10 mouse cellular contexts compared by ENCODE assay signal in the genomic region with DNA sequence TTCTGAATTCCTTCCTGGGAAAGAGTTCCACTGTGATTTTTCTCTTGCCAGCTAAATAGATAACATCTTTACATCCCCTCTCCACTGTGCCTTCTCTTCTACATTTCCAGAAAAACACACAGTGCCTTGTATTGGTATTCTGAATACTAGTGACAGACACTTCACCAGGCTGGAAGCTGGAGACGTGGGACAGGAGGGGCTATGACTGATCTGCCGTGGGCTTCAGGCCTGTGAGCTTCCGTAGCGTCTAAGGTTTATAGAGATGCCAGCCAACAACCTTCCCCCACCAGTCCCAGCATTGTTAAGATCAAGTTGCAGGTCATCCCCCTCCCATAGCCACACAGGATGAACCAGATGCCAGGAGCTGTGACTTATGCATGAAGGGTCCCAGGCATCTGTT.
A peak's percentile ranks its signal among the peaks of the same experiment; 100 is the strongest.
DNase-seq lines count a peak whose midpoint lies in the region; ATAC-seq and TF ChIP-seq lines count a peak whose summit lies in the region.
"Had no signal": no experiment of that assay in that cellular context is flagged by ENCODE, and none has a peak within 500 bp of the region (broad histone marks: within the 10 kb centered on the region; RNA-seq: fewer than 3 reads in every experiment).

No protein-coding gene starts in this region.

- H3K27ac ChIP-seq in forebrain, postnatal 0 days (ENCODE audit: low read depth, low read length), result peak overlapping the region; percentile 45
- peak overlapping the region; percentile 1; the same call in 1 of the 2 replicates for H3K27ac ChIP-seq in midbrain, embryonic 12.5 days (replicated peaks)
- H3K27ac ChIP-seq in heart, embryonic 12.5 days (ENCODE audit: poor library complexity, severe bottlenecking), result no peak overlapping the region

- H3K9me3 ChIP-seq in forebrain, postnatal 0 days (ENCODE audit: low read length), result no peaks in the 10 kb centered on the region
- no peaks in the 10 kb centered on the region for H3K9me3 ChIP-seq in midbrain, embryonic 12.5 days
- H3K9me3 ChIP-seq in heart, embryonic 12.5 days (replicated peaks), result 0 out of 2 replicates have a peak, but pooled peaks cover 7% of the 10 kb centered on the region

- WGBS in forebrain, postnatal 0 days, result 19% methylated on average over 4 of the region's 4 CpGs
- WGBS in midbrain, embryonic 12.5 days, result 31% methylated on average over 4 of the region's 4 CpGs
- whole genome bisulfite sequencing in heart, embryonic 12.5 days, result 47% methylated on average over 4 of the region's 4 CpGs

- H3K9ac ChIP-seq in forebrain, postnatal 0 days, result no peak overlapping the region
- no peak overlapping the region for H3K9ac ChIP-seq in midbrain, embryonic 12.5 days (replicated peaks)
- no peak overlapping the region for H3K9ac ChIP-seq in heart, embryonic 12.5 days

- no peaks in the 10 kb centered on the region for H3K4me1 ChIP-seq in forebrain, postnatal 0 days (ENCODE audit: insufficient read depth)
- H3K4me1 ChIP-seq in midbrain, embryonic 12.5 days, result peaks cover 11% of the 10 kb centered on the region
- H3K4me1 ChIP-seq in heart, embryonic 12.5 days (replicated peaks), result no peaks in the 10 kb centered on the region

- no peaks in the 10 kb centered on the region for H3K27me3 ChIP-seq in forebrain, postnatal 0 days (ENCODE audit: insufficient read depth, low read length)
- H3K27me3 ChIP-seq in midbrain, embryonic 12.5 days, result no peaks in the 10 kb centered on the region
- H3K27me3 ChIP-seq in heart, embryonic 12.5 days (replicated peaks), result no peaks in the 10 kb centered on the region

- ATAC-seq in forebrain, postnatal 0 days, result peak; percentile 65
- ATAC-seq in midbrain, embryonic 12.5 days (ENCODE audit: low FRiP score, low read depth), result 0 out of 2 replicates have a peak, but pooled peaks have one; percentile 27
- ATAC-seq in heart, embryonic 12.5 days (ENCODE audit: insufficient number of reproducible peaks, low FRiP score), result no peak

- no peak overlapping the region for H3K4me2 ChIP-seq in forebrain, postnatal 0 days (ENCODE audit: low read depth)
- peak overlapping the region; percentile 25 for H3K4me2 ChIP-seq in midbrain, embryonic 12.5 days (replicated peaks)
- H3K4me2 ChIP-seq in heart, embryonic 12.5 days, result no peak overlapping the region

- DNase-seq in embryo, embryonic 10 days (ENCODE audit: low spot score), result peak; percentile 27
- peak; percentile 24 for DNase-seq in embryo, embryonic 9.5 days (ENCODE audit: extremely low spot score)
- no peak for DNase-seq in forebrain, postnatal 0 days
- DNase-seq in lung, postnatal 10 days, result no peak
- DNase-seq in ovary, postnatal 14 days (ENCODE audit: low spot score), result no peak
- DNase-seq: kidney, postnatal 36 days; lung, adult 18-20 months; thymus, postnatal 36 days had no signal

- no peaks in the 10 kb centered on the region for H3K36me3 ChIP-seq in forebrain, postnatal 0 days (ENCODE audit: insufficient read depth)
- no peaks in the 10 kb centered on the region for H3K36me3 ChIP-seq in midbrain, embryonic 12.5 days
- H3K36me3 ChIP-seq in heart, embryonic 12.5 days, result no peaks in the 10 kb centered on the region

- no peak for TF ChIP-seq CTCF in forebrain, postnatal 0 days (IDR thresholded peaks at IDR 0.05; ENCODE audit: low read depth)

- no peak overlapping the region for H3K4me3 ChIP-seq in forebrain, postnatal 0 days (ENCODE audit: low read depth, low read length)
- H3K4me3 ChIP-seq in midbrain, embryonic 12.5 days, result no peak overlapping the region
- H3K4me3 ChIP-seq in heart, embryonic 12.5 days, result no peak overlapping the region

Comparison
In these comparisons a context has a peak if more than half of its experiments do, and no peak if none do; other contexts are left out.
1. DNase-seq: peak in embryo, embryonic 10 days (single experiment) and embryo, embryonic 9.5 days (single experiment); none in forebrain, postnatal 0 days (single experiment), lung, postnatal 10 days (single experiment) and ovary, postnatal 14 days (single experiment).